Mouse (Mus musculus) left cerebral cortex, adult 9 months (tissue): ENCODE data around the gene Cadm1.

ENCODE experiments used
- DNase-seq, 2 experiments: peaks; one replicate each; pipeline ENCODE4 v3.0.0; 2022; ENCODE audit warnings: low spot score in 2 of 2

Cadm1 gene

GRCm38 (mm10) chr9:47798478-47798877, 268.5 kb downstream of the Cadm1 start:
- DNase-seq: no peak

- no peak for DNase-seq
Measured at GRCm38 (mm10) chr9:47801242-47801641, 271.3 kb downstream of the Cadm1 start.

GRCm38 (mm10) chr9:47802527-47802926, 272.6 kb downstream of the Cadm1 start:
- no peak for DNase-seq

- DNase-seq: no peak
Measured at GRCm38 (mm10) chr9:47803531-47804105, 273.6 kb downstream of the Cadm1 start.

GRCm38 (mm10) chr9:47805658-47806057, 275.7 kb downstream of the Cadm1 start:
- no peak for DNase-seq

GRCm38 (mm10) chr9:47825668-47826067, 295.7 kb downstream of the Cadm1 start:
- DNase-seq: no peak

GRCm38 (mm10) chr9:47828762-47829161, 298.8 kb downstream of the Cadm1 start:
- DNase-seq: peak in 1 of 2 experiments; percentile 37

GRCm38 (mm10) chr9:47829204-47829603, 299.2 kb downstream of the Cadm1 start:
- DNase-seq: no peak

- DNase-seq: no peak
Measured at GRCm38 (mm10) chr9:47829846-47830245, 299.9 kb downstream of the Cadm1 start.

GRCm38 (mm10) chr9:47831412-47831811, 301.4 kb downstream of the Cadm1 start:
- no peak for DNase-seq

GRCm38 (mm10) chr9:47838170-47838569, 308.2 kb downstream of the Cadm1 start:
- no peak for DNase-seq

GRCm38 (mm10) chr9:47838890-47839691, 309.1 kb downstream of the Cadm1 start:
- DNase-seq: no peak

- DNase-seq: no peak
Measured at GRCm38 (mm10) chr9:47839692-47840025, 309.7 kb downstream of the Cadm1 start.

- DNase-seq: no peak
Measured at GRCm38 (mm10) chr9:47843328-47843727, 313.4 kb downstream of the Cadm1 start.

- no peak for DNase-seq
Measured at GRCm38 (mm10) chr9:47846275-47846674, 316.3 kb downstream of the Cadm1 start.

GRCm38 (mm10) chr9:47846926-47847325, 317.0 kb downstream of the Cadm1 start:
- no peak for DNase-seq

- DNase-seq: no peak
Measured at GRCm38 (mm10) chr9:47847797-47848196, 317.8 kb downstream of the Cadm1 start.

- DNase-seq: no peak
Measured at GRCm38 (mm10) chr9:47848745-47849144, 318.8 kb downstream of the Cadm1 start.

GRCm38 (mm10) chr9:47856311-47856710, 326.3 kb downstream of the Cadm1 start:
- peak in 1 of 2 experiments; percentile 38 for DNase-seq

- no peak for DNase-seq
Measured at GRCm38 (mm10) chr9:47857235-47857634, 327.3 kb downstream of the Cadm1 start.

- DNase-seq: no peak
Measured at GRCm38 (mm10) chr9:47858134-47858533, 328.2 kb downstream of the Cadm1 start.

- DNase-seq: no peak
Measured at GRCm38 (mm10) chr9:47858778-47859395, 328.9 kb downstream of the Cadm1 start.

- no peak for DNase-seq
Measured at GRCm38 (mm10) chr9:47860994-47861393, 331.0 kb downstream of the Cadm1 start.
